Mouse (Mus musculus) retina, postnatal 7 days (tissue): ENCODE data around the gene Zfp113.

Source experiments
- DNase-seq: peaks from one replicate; pipeline ENCODE4 v3.0.0-alpha.2; 2012; ENCODE audit warnings: low read depth, low spot score

Zfp113 gene

GRCm38 (mm10) chr5:138155443-138155976, at the start of gene Zfp113:
Gene Zfp113, minus strand, starts transcription at chr5:138155744.
- peak; percentile 93 for DNase-seq

- DNase-seq: no peak
Observed at GRCm38 (mm10) chr5:138202086-138202485, 46.5 kb upstream of the Zfp113 start.

GRCm38 (mm10) chr5:138199576-138199975, 44.0 kb upstream of the Zfp113 start:
- DNase-seq: no peak

- DNase-seq: no peak
Observed at GRCm38 (mm10) chr5:138195463-138195862, 39.9 kb upstream of the Zfp113 start.

GRCm38 (mm10) chr5:138194755-138195345, 39.3 kb upstream of the Zfp113 start:
- DNase-seq: no peak

- peak; percentile 78 for DNase-seq
Observed at GRCm38 (mm10) chr5:138193771-138194727, 38.5 kb upstream of the Zfp113 start, which contains the start of gene Mblac1. Gene Mblac1, plus strand, starts transcription at chr5:138194314.

GRCm38 (mm10) chr5:138187661-138188306, 32.2 kb upstream of the Zfp113 start:
- DNase-seq: peak; percentile 59

- DNase-seq: peak; percentile 90
Observed at GRCm38 (mm10) chr5:138186950-138187638, 31.6 kb upstream of the Zfp113 start, which contains the start of the genes Taf6 and Cnpy4. Gene Taf6, minus strand, starts transcription at chr5:138187451. Gene Cnpy4, plus strand, starts transcription at chr5:138187485.

GRCm38 (mm10) chr5:138173217-138173616, 17.7 kb upstream of the Zfp113 start:
- DNase-seq: no peak

GRCm38 (mm10) chr5:138171695-138172491, 16.3 kb upstream of the Zfp113 start, which contains the start of the genes Ap4m1 and Mcm7:
Gene Ap4m1, plus strand, starts transcription at chr5:138172002.
Gene Mcm7, minus strand, starts transcription at chr5:138172422.
- peak; percentile 95 for DNase-seq

- peak; percentile 94 for DNase-seq
Observed at GRCm38 (mm10) chr5:138170936-138171561, 15.5 kb upstream of the Zfp113 start.

- DNase-seq: no peak
Observed at GRCm38 (mm10) chr5:138165594-138165993, 10.1 kb upstream of the Zfp113 start.

- DNase-seq: no peak
Observed at GRCm38 (mm10) chr5:138163610-138164009, 8.1 kb upstream of the Zfp113 start.

GRCm38 (mm10) chr5:138163046-138163445, 7.5 kb upstream of the Zfp113 start:
- no peak for DNase-seq

GRCm38 (mm10) chr5:138160842-138161665, 5.5 kb upstream of the Zfp113 start, which contains the start of gene Cops6:
Gene Cops6, plus strand, starts transcription at chr5:138161071.
- peak; percentile 88 for DNase-seq

- DNase-seq: no peak
Observed at GRCm38 (mm10) chr5:138160224-138160762, 4.7 kb upstream of the Zfp113 start.

- DNase-seq: no peak
Observed at GRCm38 (mm10) chr5:138154390-138154789, 1.2 kb downstream of the Zfp113 start.

- no peak for DNase-seq
Observed at GRCm38 (mm10) chr5:138138585-138138984, 17.0 kb downstream of the Zfp113 start.
